Mouse (Mus musculus) spleen, postnatal 10 days (tissue): Measurements from ENCODE around the gene Gja5.
"Not testable (repeated sequence)": the region's sequence is repeated elsewhere in the genome, so short reads cannot be mapped to it uniquely, and the experiment has no call there.

Source experiments
- DNase-seq, 2 experiments: peaks; one replicate each; pipeline ENCODE4 v3.0.0; 2021 to 2022; ENCODE audit warnings: low spot score in 2 of 2

The Gja5 gene

GRCm38 (mm10) chr3:97037119-97037518 is 132.6 kb downstream of the Gja5 start:
- DNase-seq: no peak

GRCm38 (mm10) chr3:97039721-97040120 is 135.2 kb downstream of the Gja5 start:
- no peak for DNase-seq

- no peak for DNase-seq
Observed at GRCm38 (mm10) chr3:97044188-97044587, 139.7 kb downstream of the Gja5 start.

GRCm38 (mm10) chr3:97047757-97048156 is 143.3 kb downstream of the Gja5 start:
- DNase-seq: no peak

GRCm38 (mm10) chr3:97048360-97048759 is 143.9 kb downstream of the Gja5 start:
- DNase-seq: peak in 1 of 2 experiments; percentile 34

GRCm38 (mm10) chr3:97051264-97051744 is 146.8 kb downstream of the Gja5 start:
- no peak for DNase-seq

GRCm38 (mm10) chr3:97052069-97052799 is 147.7 kb downstream of the Gja5 start:
- DNase-seq: no peak

- DNase-seq: no peak
Observed at GRCm38 (mm10) chr3:97058704-97059103, 154.2 kb downstream of the Gja5 start.

GRCm38 (mm10) chr3:97060119-97060518 is 155.6 kb downstream of the Gja5 start:
- DNase-seq: no peak

GRCm38 (mm10) chr3:97062814-97063213 is 158.3 kb downstream of the Gja5 start:
- DNase-seq: no peak

GRCm38 (mm10) chr3:97064046-97064445 is 159.6 kb downstream of the Gja5 start:
- no peak for DNase-seq

- not testable (repeated sequence) for DNase-seq
Observed at GRCm38 (mm10) chr3:97069589-97069988, 165.1 kb downstream of the Gja5 start.

GRCm38 (mm10) chr3:97071916-97072315 is 167.4 kb downstream of the Gja5 start:
- not testable (repeated sequence) for DNase-seq

GRCm38 (mm10) chr3:97072361-97072760 is 167.9 kb downstream of the Gja5 start:
- not testable (repeated sequence) for DNase-seq

- not testable (repeated sequence) for DNase-seq
Observed at GRCm38 (mm10) chr3:97075744-97076350, 171.4 kb downstream of the Gja5 start.

- peak in 1 of 2 experiments; percentile 32 for DNase-seq
Observed at GRCm38 (mm10) chr3:97076412-97076811, 171.9 kb downstream of the Gja5 start.

- DNase-seq: no peak
Observed at GRCm38 (mm10) chr3:97078436-97078835, 173.9 kb downstream of the Gja5 start.

- DNase-seq: no peak
Observed at GRCm38 (mm10) chr3:97082156-97082555, 177.7 kb downstream of the Gja5 start.

GRCm38 (mm10) chr3:97087326-97087725 is 182.8 kb downstream of the Gja5 start:
- DNase-seq: peak; percentile 24 to 69

- DNase-seq: not testable (repeated sequence)
Observed at GRCm38 (mm10) chr3:97088291-97088690, 183.8 kb downstream of the Gja5 start.

GRCm38 (mm10) chr3:97091971-97092370 is 187.5 kb downstream of the Gja5 start:
- not testable (repeated sequence) for DNase-seq

GRCm38 (mm10) chr3:97096664-97097063 is 192.2 kb downstream of the Gja5 start:
- DNase-seq: not testable (repeated sequence)
